Mouse (Mus musculus): ENCODE measurements around the gene Samd4. TPM values are rescaled to one million over a fixed set of nuclear protein-coding genes. Genes with fewer than 3 reads are reported as not detected.

Gene Samd4
- polyA plus RNA-seq, 1 experiment from 2014 or later = 0.34 TPM

GRCm38 (mm10) chr14:47117522-47117921, 234.9 kb downstream of the Samd4 start:
- no peak for DNase-seq
- TF ChIP-seq CTCF (IDR thresholded peaks at IDR 0.05; ENCODE audit: low read depth) (no peak), EP300 (IDR thresholded peaks at IDR 0.05; ENCODE audit: low read depth) (no peak)
- 55% methylated on average over 7 of the region's 7 CpGs for WGBS (ENCODE audit: insufficient replicate concordance)

GRCm38 (mm10) chr14:47127987-47128386, 245.3 kb downstream of the Samd4 start:
- DNase-seq = no peak
- Histone ChIP-seq H3K4me2 (ENCODE audit: low read depth, low read length) (no peak overlapping the region), H3K9ac (replicated peaks) (no peak overlapping the region), H3K27ac (ENCODE audit: low read depth) (no peak overlapping the region), H3K4me3 (ENCODE audit: low read depth, low read length) (no peak overlapping the region), H3K36me3 (replicated peaks; ENCODE audit: insufficient read depth, low read length) (no peaks in the 10 kb centered on the region), H3K27me3 (ENCODE audit: insufficient read depth, low read length) (no peaks in the 10 kb centered on the region), H3K9me3 (ENCODE audit: low read length) (no peaks in the 10 kb centered on the region), H3K4me1 (ENCODE audit: insufficient read depth) (no peaks in the 10 kb centered on the region)
- WGBS (ENCODE audit: insufficient replicate concordance) = 72% methylated on average over 5 of the region's 5 CpGs
- ATAC-seq = no peak
- TF ChIP-seq CTCF (IDR thresholded peaks at IDR 0.05; ENCODE audit: low read depth) (no peak), EP300 (IDR thresholded peaks at IDR 0.05; ENCODE audit: low read depth) (no peak)

More at GRCm38 (mm10) chr14:47117522-47117921, 234.9 kb downstream of the Samd4 start:
- no peaks in the 10 kb centered on the region for H3K27me3 ChIP-seq (ENCODE audit: insufficient read depth, low read length)
- H3K4me2 ChIP-seq (ENCODE audit: low read depth, low read length) = no peak overlapping the region
- ATAC-seq = no peak
- H3K9ac ChIP-seq (replicated peaks) = no peak overlapping the region
- H3K4me1 ChIP-seq (ENCODE audit: insufficient read depth) = no peaks in the 10 kb centered on the region
- no peaks in the 10 kb centered on the region for H3K9me3 ChIP-seq (ENCODE audit: low read length)
- no peaks in the 10 kb centered on the region for H3K36me3 ChIP-seq (replicated peaks; ENCODE audit: insufficient read depth, low read length)
- H3K27ac ChIP-seq (ENCODE audit: low read depth) = no peak overlapping the region
- no peak overlapping the region for H3K4me3 ChIP-seq (ENCODE audit: low read depth, low read length)

GRCm38 (mm10) chr14:47133948-47134347, 251.3 kb downstream of the Samd4 start:
- 71% methylated on average over 10 of the region's 10 CpGs for WGBS (ENCODE audit: insufficient replicate concordance)
- H3K27me3 ChIP-seq (ENCODE audit: insufficient read depth, low read length) = no peaks in the 10 kb centered on the region
- TF ChIP-seq EP300 (IDR thresholded peaks at IDR 0.05; ENCODE audit: low read depth) (no peak), CTCF (IDR thresholded peaks at IDR 0.05; ENCODE audit: low read depth) (no peak)

GRCm38 (mm10) chr14:47136637-47137036, 254.0 kb downstream of the Samd4 start:
- no peak overlapping the region for H3K4me2 ChIP-seq (ENCODE audit: low read depth, low read length)
- H3K27me3 ChIP-seq (ENCODE audit: insufficient read depth, low read length) = no peaks in the 10 kb centered on the region
- H3K4me1 ChIP-seq (ENCODE audit: insufficient read depth) = no peaks in the 10 kb centered on the region
- H3K36me3 ChIP-seq (replicated peaks; ENCODE audit: insufficient read depth, low read length) = no peaks in the 10 kb centered on the region
- H3K4me3 ChIP-seq (ENCODE audit: low read depth, low read length) = no peak overlapping the region
- H3K9me3 ChIP-seq (ENCODE audit: low read length) = no peaks in the 10 kb centered on the region
- no peak overlapping the region for H3K9ac ChIP-seq (replicated peaks)
- H3K27ac ChIP-seq (ENCODE audit: low read depth) = no peak overlapping the region
- TF ChIP-seq EP300 (IDR thresholded peaks at IDR 0.05; ENCODE audit: low read depth) (no peak), CTCF (IDR thresholded peaks at IDR 0.05; ENCODE audit: low read depth) (no peak)
- ATAC-seq = no peak
- DNase-seq = no peak
- WGBS (ENCODE audit: insufficient replicate concordance) = 72% methylated on average over 5 of the region's 5 CpGs

More at GRCm38 (mm10) chr14:47133948-47134347, 251.3 kb downstream of the Samd4 start:
- H3K9ac ChIP-seq (replicated peaks) = no peak overlapping the region
- H3K36me3 ChIP-seq (replicated peaks; ENCODE audit: insufficient read depth, low read length) = no peaks in the 10 kb centered on the region
- H3K4me2 ChIP-seq (ENCODE audit: low read depth, low read length) = no peak overlapping the region
- DNase-seq = no peak
- ATAC-seq = no peak
- H3K27ac ChIP-seq (ENCODE audit: low read depth) = no peak overlapping the region
- H3K4me1 ChIP-seq (ENCODE audit: insufficient read depth) = no peaks in the 10 kb centered on the region
- no peak overlapping the region for H3K4me3 ChIP-seq (ENCODE audit: low read depth, low read length)
- H3K9me3 ChIP-seq (ENCODE audit: low read length) = no peaks in the 10 kb centered on the region

GRCm38 (mm10) chr14:47138853-47139252, 256.2 kb downstream of the Samd4 start:
- Histone ChIP-seq H3K4me3 (ENCODE audit: low read depth, low read length) (no peak overlapping the region), H3K36me3 (replicated peaks; ENCODE audit: insufficient read depth, low read length) (no peaks in the 10 kb centered on the region), H3K27ac (ENCODE audit: low read depth) (no peak overlapping the region), H3K27me3 (ENCODE audit: insufficient read depth, low read length) (no peaks in the 10 kb centered on the region), H3K9me3 (ENCODE audit: low read length) (no peaks in the 10 kb centered on the region), H3K4me2 (ENCODE audit: low read depth, low read length) (no peak overlapping the region), H3K4me1 (ENCODE audit: insufficient read depth) (no peaks in the 10 kb centered on the region), H3K9ac (replicated peaks) (no peak overlapping the region)
- no peak for TF ChIP-seq CTCF (IDR thresholded peaks at IDR 0.05; ENCODE audit: low read depth)
- no peak for TF ChIP-seq EP300 (IDR thresholded peaks at IDR 0.05; ENCODE audit: low read depth)
- 20% methylated on average over 3 of the region's 3 CpGs for whole genome bisulfite sequencing (ENCODE audit: insufficient replicate concordance)
- DNase-seq (no peak), ATAC-seq (no peak)

- TF ChIP-seq EP300 (IDR thresholded peaks at IDR 0.05; ENCODE audit: low read depth) (no peak), CTCF (IDR thresholded peaks at IDR 0.05; ENCODE audit: low read depth) (no peak)
- H3K4me1 ChIP-seq (ENCODE audit: insufficient read depth) = no peaks in the 10 kb centered on the region
- 85% methylated on average over 5 of the region's 5 CpGs for WGBS (ENCODE audit: insufficient replicate concordance)
- no peaks in the 10 kb centered on the region for H3K27me3 ChIP-seq (ENCODE audit: insufficient read depth, low read length)
- no peak overlapping the region for H3K4me2 ChIP-seq (ENCODE audit: low read depth, low read length)
- no peaks in the 10 kb centered on the region for H3K9me3 ChIP-seq (ENCODE audit: low read length)
- H3K27ac ChIP-seq (ENCODE audit: low read depth) = no peak overlapping the region
- no peaks in the 10 kb centered on the region for H3K36me3 ChIP-seq (replicated peaks; ENCODE audit: insufficient read depth, low read length)
- no peak overlapping the region for H3K4me3 ChIP-seq (ENCODE audit: low read depth, low read length)
- no peak for DNase-seq
- H3K9ac ChIP-seq (replicated peaks) = no peak overlapping the region
- ATAC-seq = no peak
Observed at GRCm38 (mm10) chr14:47144326-47144725, 261.7 kb downstream of the Samd4 start.

- Histone ChIP-seq H3K9ac (replicated peaks) (no peak overlapping the region), H3K9me3 (ENCODE audit: low read length) (no peaks in the 10 kb centered on the region), H3K4me1 (ENCODE audit: insufficient read depth) (no peaks in the 10 kb centered on the region), H3K4me2 (ENCODE audit: low read depth, low read length) (no peak overlapping the region), H3K27ac (ENCODE audit: low read depth) (no peak overlapping the region), H3K36me3 (replicated peaks; ENCODE audit: insufficient read depth, low read length) (peaks cover 6% of the 10 kb centered on the region; the same call in 1 of the 2 replicates), H3K4me3 (ENCODE audit: low read depth, low read length) (no peak overlapping the region), H3K27me3 (ENCODE audit: insufficient read depth, low read length) (no peaks in the 10 kb centered on the region)
- ATAC-seq = no peak
- no peak for DNase-seq
- TF ChIP-seq CTCF (IDR thresholded peaks at IDR 0.05; ENCODE audit: low read depth) = no peak
- 85% methylated on average over 6 of the region's 6 CpGs for WGBS (ENCODE audit: insufficient replicate concordance)
Observed at GRCm38 (mm10) chr14:47151306-47151705, 268.7 kb downstream of the Samd4 start.
